Mouse (Mus musculus) heart, embryonic 14.5 days (tissue): ENCODE measurements around the gene Stag1. TPM values are rescaled to one million over a fixed set of nuclear protein-coding genes. Genes with fewer than 3 reads are reported as not detected.
A peak's percentile ranks its signal among the peaks of the same experiment; 100 is the strongest.

Experiments used
- ATAC-seq: fragments of 200-750 bp; cut with Nextera tagmentation; 2 replicates; pipeline ENCODE4 v1.8.0; 2017; ENCODE audit warnings: low read depth, moderate TSS enrichment; ENCODE audit not compliant: insufficient number of reproducible peaks, insufficient read depth, low FRiP score
- H3K27ac ChIP-seq, 2 experiments: fragments of 200-500 bp in 1 of 2; fragments of 300-500 bp in 1 of 2; sonication (generic) in 1 of 2; replicated peaks in 1 of 2; 2 replicates each; pipeline ENCODE4 v1.5.1; 2012 to 2014; ENCODE audit warnings: low read depth in 2 of 2, low read length in 2 of 2, control low read depth in 1 of 2, mild to moderate bottlenecking in 1 of 2, mixed read lengths in 1 of 2; ENCODE audit not compliant: control insufficient read depth in 1 of 2, insufficient read depth in 1 of 2
- H3K27me3 ChIP-seq: fragments of 300-500 bp; sonication (generic); 2 replicates; pipeline ENCODE4 v1.6.1; 2014; ENCODE audit warnings: mild to moderate bottlenecking, low read length, control low read depth; ENCODE audit not compliant: control insufficient read depth, insufficient read depth
- H3K36me3 ChIP-seq: fragments of 300-500 bp; sonication (generic); 2 replicates; pipeline ENCODE4 v1.6.1; 2014; ENCODE audit warnings: mild to moderate bottlenecking, control low read depth, low read length, mixed read lengths; ENCODE audit not compliant: control insufficient read depth, insufficient read depth
- H3K4me1 ChIP-seq, 2 experiments: fragments of 200-500 bp in 1 of 2; fragments of 300-500 bp in 1 of 2; sonication (generic) in 1 of 2; 2 replicates each; pipeline ENCODE4 v1.6.1; 2012 to 2014; ENCODE audit warnings: low read length in 2 of 2, control low read depth in 1 of 2, mixed read lengths in 1 of 2; ENCODE audit not compliant: control insufficient read depth in 2 of 2, insufficient read depth in 2 of 2
- H3K4me2 ChIP-seq: fragments of 300-500 bp; sonication (generic); 2 replicates; pipeline ENCODE4 v1.6.1; 2014; ENCODE audit warnings: mild to moderate bottlenecking, low read length
- H3K4me3 ChIP-seq, 2 experiments: fragments of 200-500 bp in 1 of 2; fragments of 300-500 bp in 1 of 2; sonication (generic) in 1 of 2; 2 replicates each; pipeline ENCODE4 v1.5.1; 2012 to 2014; ENCODE audit warnings: low read length in 2 of 2, mild to moderate bottlenecking in 2 of 2, control low read depth in 1 of 2, low read depth in 1 of 2, moderate library complexity in 1 of 2; ENCODE audit not compliant: control insufficient read depth in 1 of 2, insufficient read depth in 1 of 2
- H3K9ac ChIP-seq: fragments of 300-500 bp; sonication (generic); 2 replicates; pipeline ENCODE4 v1.6.1; 2014; ENCODE audit warnings: mild to moderate bottlenecking, low read length
- H3K9me3 ChIP-seq: fragments of 300-500 bp; sonication (generic); 2 replicates; pipeline ENCODE4 v1.6.1; 2016; ENCODE audit warnings: low read length, control low read depth; ENCODE audit not compliant: control insufficient read depth
- WGBS: fragments of 180-500 bp; shearing (Covaris S2); extraction: QIAGEN DNeasy Blood & Tissue Kit; methylation state at CpG from one replicate; pipeline ENCODE4 v1.1.7; 2014; 5-methylcytosine and 5-hydroxymethylcytosine counted together
- polyA plus RNA-seq: library from polyadenylated mRNA; unstranded; fragments of >200 nt; fragmentation: Nextera tagmentation; extraction: Ambion mirVana; gene quantifications from 2 replicates; pipeline ENCODE4 v1.2.1, GENCODE M21; 2014

Gene Stag1
- polyA plus RNA-seq, 1 experiment from 2014 or later, result 34.8 TPM

GRCm38 (mm10) chr9:100644071-100644771 is 46.6 kb downstream of the Stag1 start:
- Histone ChIP-seq H3K27ac (peak overlapping the region; percentile 95 to 99), H3K9ac (peak overlapping the region; percentile 97), H3K36me3 (no peaks in the 10 kb centered on the region), H3K27me3 (no peaks in the 10 kb centered on the region), H3K4me3 (peak overlapping the region; percentile 87 to 88), H3K4me1 (peaks cover 2 to 17% of the 10 kb centered on the region in 2 experiments; a peak in 3 of 4 replicates), H3K4me2 (peak overlapping the region; percentile 71), H3K9me3 (peaks cover 3% of the 10 kb centered on the region; the same call in 1 of the 2 replicates)
- ATAC-seq, result peak; percentile 28
- WGBS, result under 1% methylated on average over 47 of the region's 64 CpGs

GRCm38 (mm10) chr9:100645026-100645940 is 47.7 kb downstream of the Stag1 start:
- WGBS, result 43% methylated on average over 8 of the region's 8 CpGs
- Histone ChIP-seq H3K4me3 (peak overlapping the region in 1 of 2 experiments; percentile 87; a peak in 2 of 4 replicates), H3K4me2 (peak overlapping the region; percentile 71), H3K4me1 (peaks cover 2 to 17% of the 10 kb centered on the region in 2 experiments; a peak in 3 of 4 replicates), H3K9ac (peak overlapping the region; percentile 97), H3K36me3 (no peaks in the 10 kb centered on the region), H3K9me3 (peaks cover 3% of the 10 kb centered on the region; the same call in 1 of the 2 replicates), H3K27ac (no peak overlapping the region), H3K27me3 (no peaks in the 10 kb centered on the region)
- no peak for ATAC-seq

GRCm38 (mm10) chr9:100646276-100646675 is 48.7 kb downstream of the Stag1 start:
- H3K4me2 ChIP-seq, result no peak overlapping the region
- no peak for ATAC-seq
- no peak overlapping the region for H3K27ac ChIP-seq
- no peaks in the 10 kb centered on the region for H3K36me3 ChIP-seq
- H3K4me3 ChIP-seq, result no peak overlapping the region
- H3K9ac ChIP-seq, result no peak overlapping the region
- peaks cover 2 to 13% of the 10 kb centered on the region in 2 experiments; a peak in 3 of 4 replicates for H3K4me1 ChIP-seq
- H3K9me3 ChIP-seq, result peaks cover 3% of the 10 kb centered on the region; the same call in 1 of the 2 replicates
- 90% methylated on average over 2 of the region's 2 CpGs for WGBS
- H3K27me3 ChIP-seq, result no peaks in the 10 kb centered on the region

GRCm38 (mm10) chr9:100647774-100648323 is 50.3 kb downstream of the Stag1 start:
- no peak overlapping the region for H3K4me3 ChIP-seq
- no peaks in the 10 kb centered on the region for H3K27me3 ChIP-seq
- H3K9ac ChIP-seq, result no peak overlapping the region
- ATAC-seq, result no peak
- no peaks in the 10 kb centered on the region for H3K36me3 ChIP-seq
- WGBS, result 78% methylated on average over 2 of the region's 2 CpGs
- peaks cover 3% of the 10 kb centered on the region; the same call in 1 of the 2 replicates for H3K9me3 ChIP-seq
- no peak overlapping the region for H3K4me2 ChIP-seq
- peaks cover 0 to 4% of the 10 kb centered on the region in 2 experiments; a peak in 2 of 4 replicates for H3K4me1 ChIP-seq
- H3K27ac ChIP-seq, result no peak overlapping the region

- peaks cover 0 to 6% of the 10 kb centered on the region in 2 experiments; a peak in 1 of 4 replicates for H3K4me1 ChIP-seq
- no peaks in the 10 kb centered on the region for H3K27me3 ChIP-seq
- 53% methylated on average over 3 of the region's 3 CpGs for WGBS
- H3K4me3 ChIP-seq, result no peak overlapping the region
- no peak overlapping the region for H3K9ac ChIP-seq
- H3K27ac ChIP-seq, result 0 out of 4 replicates have a peak overlapping the region, but pooled peaks of 1 of the 2 experiments have one; percentile 28
- no peaks in the 10 kb centered on the region for H3K36me3 ChIP-seq
- H3K4me2 ChIP-seq, result no peak overlapping the region
- ATAC-seq, result no peak; the same call in 1 of the 2 replicates
- no peaks in the 10 kb centered on the region for H3K9me3 ChIP-seq
Observed at GRCm38 (mm10) chr9:100654104-100654503, 56.5 kb downstream of the Stag1 start.

- H3K9me3 ChIP-seq, result no peaks in the 10 kb centered on the region
- 80% methylated on average over 4 of the region's 4 CpGs for WGBS
- ATAC-seq, result no peak
- no peak overlapping the region for H3K4me3 ChIP-seq
- no peaks in the 10 kb centered on the region for H3K27me3 ChIP-seq
- no peak overlapping the region for H3K9ac ChIP-seq
- no peak overlapping the region for H3K27ac ChIP-seq
- H3K36me3 ChIP-seq, result no peaks in the 10 kb centered on the region
- peaks cover 0 to 6% of the 10 kb centered on the region in 2 experiments; a peak in 2 of 4 replicates for H3K4me1 ChIP-seq
- H3K4me2 ChIP-seq, result no peak overlapping the region
Observed at GRCm38 (mm10) chr9:100656058-100656457, 58.5 kb downstream of the Stag1 start.

- no peaks in the 10 kb centered on the region for H3K27me3 ChIP-seq
- no peaks in the 10 kb centered on the region for H3K9me3 ChIP-seq
- H3K9ac ChIP-seq, result no peak overlapping the region
- no peaks in the 10 kb centered on the region; a peak in 1 of 4 replicates for H3K4me1 ChIP-seq
- H3K4me2 ChIP-seq, result no peak overlapping the region
- H3K36me3 ChIP-seq, result no peaks in the 10 kb centered on the region
- no peak overlapping the region for H3K4me3 ChIP-seq
- no peak for ATAC-seq
- no peak overlapping the region for H3K27ac ChIP-seq
Observed at GRCm38 (mm10) chr9:100660587-100660986, 63.0 kb downstream of the Stag1 start.
